Mouse (Mus musculus) MEL (cell line): ENCODE measurements around the gene Vcp.

Source experiments
- CTCF ChIP-seq, 3 experiments: IDR thresholded peaks in 2 of 3; conservative IDR thresholded peaks in 1 of 3; 2 replicates each; pipeline ENCODE4 v1.5.1; 2011 to 2012; ENCODE audit warnings: low read length in 3 of 3, low read depth in 2 of 3, mild to moderate bottlenecking in 2 of 3, improper control_type of control experiment in 1 of 3, inconsistent platforms in 1 of 3, mixed read lengths in 1 of 3, moderate library complexity in 1 of 3; ENCODE audit not compliant: control insufficient read depth in 1 of 3, insufficient read depth in 1 of 3, poor library complexity in 1 of 3, severe bottlenecking in 1 of 3
- MAX ChIP-seq: IDR thresholded peaks from 2 replicates; pipeline ENCODE4 v1.6.1; 2011; ENCODE audit warnings: low read length, improper control_type of control experiment
- MAZ ChIP-seq: IDR thresholded peaks from 2 replicates; pipeline ENCODE4 v1.6.1; 2012; ENCODE audit warnings: low read depth, mild to moderate bottlenecking, inconsistent platforms, low read length, improper control_type of control experiment
- MXI1 ChIP-seq: IDR thresholded peaks from 2 replicates; pipeline ENCODE4 v1.6.1; 2011; ENCODE audit warnings: mild to moderate bottlenecking, low read depth, low read length, improper control_type of control experiment
- MYC ChIP-seq: IDR thresholded peaks from 2 replicates; pipeline ENCODE4 v1.6.1; 2011; ENCODE audit warnings: low read depth, mild to moderate bottlenecking, low read length, improper control_type of control experiment, moderate library complexity
- POLR2A ChIP-seq, 2 experiments: IDR thresholded peaks; 2 replicates each; pipeline ENCODE4 v1.6.1; 2011 to 2012; ENCODE audit warnings: low read length in 2 of 2, mild to moderate bottlenecking in 2 of 2, control low read depth in 1 of 2, improper control_type of control experiment in 1 of 2, low read depth in 1 of 2, moderate library complexity in 1 of 2; ENCODE audit not compliant: control insufficient read depth in 1 of 2, insufficient read depth in 1 of 2, poor library complexity in 1 of 2
- POLR2AphosphoS2 ChIP-seq: IDR thresholded peaks from 2 replicates; pipeline ENCODE4 v1.6.1; 2011; ENCODE audit warnings: low read length, improper control_type of control experiment
- RAD21 ChIP-seq: IDR thresholded peaks from 2 replicates; pipeline ENCODE4 v1.6.1; 2011; ENCODE audit warnings: mild to moderate bottlenecking, low read depth, low read length, improper control_type of control experiment
- SIN3A ChIP-seq: IDR thresholded peaks from 2 replicates; pipeline ENCODE4 v1.6.1; 2012; ENCODE audit warnings: low read length, improper control_type of control experiment, inconsistent platforms
- SMC3 ChIP-seq: IDR thresholded peaks from 2 replicates; pipeline ENCODE4 v1.6.1; 2011; ENCODE audit warnings: low read depth, low read length, improper control_type of control experiment
- USF2 ChIP-seq, 2 experiments: IDR thresholded peaks; 2 replicates each; pipeline ENCODE4 v1.6.1; 2011 to 2012; ENCODE audit warnings: improper control_type of control experiment in 2 of 2, low read length in 2 of 2, borderline replicate concordance in 1 of 2, inconsistent platforms in 1 of 2, low read depth in 1 of 2, mild to moderate bottlenecking in 1 of 2; ENCODE audit not compliant: insufficient read depth in 1 of 2

- TF ChIP-seq MAX (no peak), POLR2AphosphoS2 (no peak), MYC (no peak), POLR2A (IDR thresholded peaks at IDR 0.05; ENCODE audit: control insufficient read depth in 1 of 2, insufficient read depth in 1 of 2, low read depth in 1 of 2, low read length in 2 of 2, poor library complexity in 1 of 2) (no peak), SMC3 (no peak), SIN3A (no peak), CTCF (IDR thresholded peaks at IDR 0.05 in 2 of 3, conservative IDR thresholded peaks at IDR 0.05 in 1 of 3; ENCODE audit: control insufficient read depth in 1 of 3, insufficient read depth in 1 of 3, low read depth in 2 of 3, low read length in 3 of 3, poor library complexity in 1 of 3, severe bottlenecking in 1 of 3) (no peak), USF2 (IDR thresholded peaks at IDR 0.05; ENCODE audit: borderline replicate concordance in 1 of 2, insufficient read depth in 1 of 2, low read depth in 1 of 2, low read length in 2 of 2) (no peak), MAZ (no peak), MXI1 (no peak), RAD21 (no peak)
Measured at GRCm38 (mm10) chr4:42957979-42958378, 42.3 kb downstream of the Vcp start.
